Mouse (Mus musculus): ENCODE measurements around the gene Tasp1.
"Not testable (repeated sequence)": the region's sequence is repeated elsewhere in the genome, so short reads cannot be mapped to it uniquely, and the experiment has no call there.

Tasp1 gene

GRCm38 (mm10) chr2:140066353-140067314 lies at the start of gene Tasp1:
Tasp1 (minus strand) TSS chr2:140066805.
- DNase-seq (ENCODE audit: low spot score in 2 of 2): peak; percentile 97 to 98

GRCm38 (mm10) chr2:140113851-140114250 lies 47.2 kb upstream of the Tasp1 start:
- DNase-seq (ENCODE audit: low spot score in 2 of 2): peak; percentile 53 to 65

GRCm38 (mm10) chr2:140108945-140109344 lies 42.3 kb upstream of the Tasp1 start:
- DNase-seq (ENCODE audit: low spot score in 2 of 2): no peak

GRCm38 (mm10) chr2:140107641-140108040 lies 41.0 kb upstream of the Tasp1 start:
- no peak for DNase-seq (ENCODE audit: low spot score in 2 of 2)

GRCm38 (mm10) chr2:140104951-140105350 lies 38.3 kb upstream of the Tasp1 start:
- no peak for DNase-seq (ENCODE audit: low spot score in 2 of 2)

- DNase-seq (ENCODE audit: low spot score in 2 of 2): no peak
These were observed 34.2 kb upstream of the Tasp1 start for GRCm38 (mm10) chr2:140100551-140101474.

- DNase-seq (ENCODE audit: low spot score in 2 of 2): no peak
These were observed 33.4 kb upstream of the Tasp1 start for GRCm38 (mm10) chr2:140099971-140100370.

GRCm38 (mm10) chr2:140097131-140097591 lies 30.6 kb upstream of the Tasp1 start:
- DNase-seq (ENCODE audit: low spot score in 2 of 2): no peak

- DNase-seq (ENCODE audit: low spot score in 2 of 2): no peak
These were observed 29.4 kb upstream of the Tasp1 start for GRCm38 (mm10) chr2:140096034-140096433.

- DNase-seq (ENCODE audit: low spot score in 2 of 2): no peak
These were observed 26.8 kb upstream of the Tasp1 start for GRCm38 (mm10) chr2:140093433-140093832.

- DNase-seq (ENCODE audit: low spot score in 2 of 2): no peak
These were observed 17.6 kb upstream of the Tasp1 start for GRCm38 (mm10) chr2:140084245-140084644.

GRCm38 (mm10) chr2:140080747-140081577 lies 14.4 kb upstream of the Tasp1 start:
- no peak for DNase-seq (ENCODE audit: low spot score in 2 of 2)

GRCm38 (mm10) chr2:140079284-140079683 lies 12.7 kb upstream of the Tasp1 start:
- not testable (repeated sequence) for DNase-seq (ENCODE audit: low spot score in 2 of 2)

- no peak for DNase-seq (ENCODE audit: low spot score in 2 of 2)
These were observed 12.1 kb upstream of the Tasp1 start for GRCm38 (mm10) chr2:140078600-140079280.

- no peak for DNase-seq (ENCODE audit: low spot score in 2 of 2)
These were observed 10.9 kb upstream of the Tasp1 start for GRCm38 (mm10) chr2:140077476-140077875.

- DNase-seq (ENCODE audit: low spot score in 2 of 2): no peak
These were observed 8.5 kb upstream of the Tasp1 start for GRCm38 (mm10) chr2:140075150-140075549.

GRCm38 (mm10) chr2:140067516-140067915 lies 911 bp upstream of the Tasp1 start:
- DNase-seq (ENCODE audit: low spot score in 2 of 2): no peak

GRCm38 (mm10) chr2:140065676-140066075 lies 929 bp downstream of the Tasp1 start:
- no peak for DNase-seq (ENCODE audit: low spot score in 2 of 2)

GRCm38 (mm10) chr2:140061481-140061880 lies 5.1 kb downstream of the Tasp1 start:
- DNase-seq (ENCODE audit: low spot score in 2 of 2): no peak

- no peak for DNase-seq (ENCODE audit: low spot score in 2 of 2)
These were observed 6.3 kb downstream of the Tasp1 start for GRCm38 (mm10) chr2:140060092-140060867.

Measured in right cerebral cortex, postnatal 10 days (tissue).